Mouse (Mus musculus) myocyte (in vitro differentiated cells): ENCODE results near the gene Dnajc28. TPM values are rescaled to one million over a fixed set of nuclear protein-coding genes. Genes with fewer than 3 reads are reported as not detected.

ENCODE experiments used
- H3K27me3 ChIP-seq: one replicate; pipeline ENCODE4 v1.6.1; 2011; ENCODE audit not compliant: control insufficient read depth, insufficient read depth, insufficient read length
- H3K36me3 ChIP-seq: one replicate; pipeline ENCODE4 v1.6.1; 2011; ENCODE audit not compliant: control insufficient read depth, insufficient read depth
- H3K4me2 ChIP-seq: one replicate; pipeline ENCODE4 v1.6.1; 2011; ENCODE audit warnings: low read depth, control low read depth
- H3K4me3 ChIP-seq: one replicate; pipeline ENCODE4 v1.5.1; 2011; ENCODE audit warnings: mild to moderate bottlenecking, control low read depth, moderate library complexity
- H3K79me2 ChIP-seq: one replicate; pipeline ENCODE4 v1.6.1; 2011; ENCODE audit not compliant: control insufficient read depth, insufficient read depth
- H3ac ChIP-seq: one replicate; pipeline ENCODE4 v1.6.1; 2011; ENCODE audit not compliant: control insufficient read depth, insufficient read length
- CEBPB ChIP-seq: IDR thresholded peaks from 2 replicates; pipeline ENCODE4 v1.6.1; 2011; ENCODE audit warnings: mild to moderate bottlenecking, moderate library complexity; ENCODE audit not compliant: poor library complexity, insufficient read depth, severe bottlenecking
- E2F4 ChIP-seq: IDR thresholded peaks from one replicate; pipeline ENCODE4 v1.6.1; 2011; ENCODE audit warnings: mild to moderate bottlenecking, control low read depth, moderate library complexity; ENCODE audit not compliant: insufficient read depth
- MAX ChIP-seq: IDR thresholded peaks from one replicate; pipeline ENCODE4 v1.6.1; 2011; ENCODE audit warnings: low read depth, mild to moderate bottlenecking, control low read depth
- MYOD1 ChIP-seq, 3 experiments: IDR thresholded peaks; one replicate each; pipeline ENCODE4 v1.6.1; 2011; ENCODE audit warnings: control low read depth in 2 of 3, low read depth in 2 of 3, mild to moderate bottlenecking in 2 of 3, moderate library complexity in 1 of 3; ENCODE audit not compliant: insufficient read length in 2 of 3, control insufficient read depth in 1 of 3
- MYOG ChIP-seq, 3 experiments: IDR thresholded peaks; one replicate each; pipeline ENCODE4 v1.6.1; 2011; ENCODE audit warnings: control low read depth in 2 of 3, low read depth in 2 of 3, mild to moderate bottlenecking in 2 of 3; ENCODE audit not compliant: insufficient read length in 2 of 3, control insufficient read depth in 1 of 3, insufficient read depth in 1 of 3
- POLR2A ChIP-seq: IDR thresholded peaks from one replicate; pipeline ENCODE4 v1.6.1; 2011; ENCODE audit warnings: low read depth, mild to moderate bottlenecking, control low read depth, moderate library complexity; ENCODE audit not compliant: insufficient read length
- POLR2AphosphoS2 ChIP-seq: IDR thresholded peaks from one replicate; pipeline ENCODE4 v1.6.1; 2011; ENCODE audit warnings: low read depth, control low read depth; ENCODE audit not compliant: insufficient read length
- REST ChIP-seq: IDR thresholded peaks from one replicate; pipeline ENCODE4 v1.6.1; 2011; ENCODE audit warnings: mild to moderate bottlenecking, control low read depth, moderate library complexity; ENCODE audit not compliant: insufficient read depth, insufficient read length
- SRF ChIP-seq: IDR thresholded peaks from one replicate; pipeline ENCODE4 v1.6.1; 2011; ENCODE audit warnings: low read depth; ENCODE audit not compliant: control insufficient read depth, insufficient read length
- TCF12 ChIP-seq: IDR thresholded peaks from one replicate; pipeline ENCODE4 v1.6.1; 2011; ENCODE audit warnings: mild to moderate bottlenecking, control low read depth; ENCODE audit not compliant: poor library complexity, insufficient read depth, severe bottlenecking
- TCF3 ChIP-seq: IDR thresholded peaks from one replicate; pipeline ENCODE4 v1.6.1; 2011; ENCODE audit warnings: low read depth, control low read depth; ENCODE audit not compliant: insufficient read length
- USF1 ChIP-seq: IDR thresholded peaks from one replicate; pipeline ENCODE4 v1.6.1; 2011; ENCODE audit warnings: low read depth, mild to moderate bottlenecking, control low read depth, moderate library complexity
- polyA plus RNA-seq: library from polyadenylated mRNA; unstranded; fragments of >200 nt; fragmentation: generic; extraction: Trizol; gene quantifications from one replicate; pipeline ENCODE4 v1.2.1, GENCODE M21; 2012; ENCODE audit warnings: missing spikeins

Gene Dnajc28
- polyA plus RNA-seq, 1 experiment = 0.80 TPM

DNA sequence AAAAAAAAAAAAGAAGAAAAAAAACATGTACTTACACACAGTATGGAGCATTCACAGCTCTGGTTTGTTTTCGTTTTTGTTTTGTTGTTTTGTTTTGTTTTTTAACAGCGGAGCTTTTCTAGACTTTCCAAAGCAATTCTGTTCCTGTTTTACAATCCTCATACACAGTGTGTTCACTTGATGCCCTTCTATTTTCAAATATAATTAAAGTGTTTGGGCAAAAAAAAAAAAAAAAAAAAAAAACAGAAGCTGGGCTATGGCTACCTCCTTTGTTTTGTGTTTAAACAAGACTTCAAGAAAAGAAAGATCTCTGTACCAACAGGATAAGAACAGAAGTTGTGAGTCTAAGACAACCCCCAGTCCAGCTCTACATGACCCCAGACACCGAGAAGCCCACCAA is 30.1 kb downstream of the Dnajc28 start:
- Histone ChIP-seq H3K4me3 (no peak overlapping the region), H3K4me2 (no peak overlapping the region), H3ac (no peak overlapping the region), H3K79me2 (no peaks in the 10 kb centered on the region), H3K36me3 (no peaks in the 10 kb centered on the region), H3K27me3 (no peaks in the 10 kb centered on the region)
- no peak for TF ChIP-seq E2F4
- TF ChIP-seq REST = no peak
- no peak for TF ChIP-seq MAX
- no peak for TF ChIP-seq MYOD1 (IDR thresholded peaks at IDR 0.05; ENCODE audit: control insufficient read depth in 1 of 3, insufficient read length in 2 of 3, low read depth in 2 of 3)
- TF ChIP-seq TCF3 = no peak
- no peak for TF ChIP-seq SRF
- no peak for TF ChIP-seq USF1
- TF ChIP-seq TCF12 = no peak
- TF ChIP-seq CEBPB = no peak

DNA sequence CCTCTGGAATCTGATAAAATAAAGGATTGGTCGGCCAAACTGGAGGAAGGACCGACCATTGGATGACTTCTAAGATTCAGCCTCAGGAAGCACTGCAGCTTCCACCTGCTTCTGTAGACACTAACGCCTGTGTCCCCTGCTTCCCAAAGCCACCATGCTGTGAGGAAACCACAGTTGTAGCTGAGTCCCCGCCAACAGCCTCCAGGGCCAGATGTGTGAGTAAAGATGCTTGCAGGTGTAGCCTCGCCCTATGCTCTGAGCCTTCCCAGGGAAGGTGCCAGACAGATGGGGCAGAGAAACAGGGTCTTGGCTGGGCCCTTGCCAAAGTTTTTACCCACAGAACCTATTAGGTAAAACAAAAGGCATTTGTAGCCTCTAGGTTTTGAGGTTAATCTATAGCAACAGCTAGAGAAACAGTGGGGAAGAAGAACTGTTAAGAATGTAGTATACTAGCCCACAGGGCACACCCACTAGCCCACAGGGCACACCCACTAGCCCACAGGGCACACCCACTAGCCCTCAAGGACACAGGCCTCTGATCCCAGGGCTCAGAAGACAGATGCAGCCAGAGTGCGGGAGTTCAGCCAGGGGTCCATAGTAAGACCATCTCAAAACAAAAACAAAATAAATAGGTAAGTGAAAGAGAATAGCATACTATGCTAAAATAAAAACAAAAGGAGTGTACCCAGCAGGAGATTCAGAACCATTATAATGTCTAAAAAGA is 30.9 kb downstream of the Dnajc28 start:
- no peak overlapping the region for H3ac ChIP-seq
- H3K79me2 ChIP-seq = no peaks in the 10 kb centered on the region
- no peak overlapping the region for H3K4me3 ChIP-seq
- H3K4me2 ChIP-seq = no peak overlapping the region
- H3K27me3 ChIP-seq = no peaks in the 10 kb centered on the region
- TF ChIP-seq E2F4 (no peak), MYOG (IDR thresholded peaks at IDR 0.05; ENCODE audit: control insufficient read depth in 1 of 3, insufficient read depth in 1 of 3, insufficient read length in 2 of 3, low read depth in 2 of 3) (peak in 1 of 3 experiments; percentile 29)
- H3K36me3 ChIP-seq = no peaks in the 10 kb centered on the region

DNA sequence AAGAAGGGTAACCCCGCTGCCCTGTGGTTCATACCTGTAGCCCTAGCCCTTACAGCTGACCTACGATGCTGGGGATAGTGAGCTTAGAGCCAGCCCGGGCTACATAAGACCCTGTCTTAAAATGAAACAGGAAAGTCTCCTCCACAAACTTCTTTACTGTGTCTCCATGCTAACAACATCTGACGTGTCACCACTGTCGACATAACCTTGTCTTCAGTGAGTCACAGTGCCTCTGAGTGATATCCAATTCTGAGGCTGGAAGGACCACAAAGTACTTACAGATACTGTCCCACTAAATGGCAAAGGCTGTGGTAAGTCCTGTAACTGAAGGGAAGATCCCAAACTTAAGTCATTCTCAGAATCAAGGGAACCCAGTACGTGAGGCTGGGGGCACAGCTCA is 32.6 kb downstream of the Dnajc28 start:
- Histone ChIP-seq H3ac (no peak overlapping the region), H3K36me3 (no peaks in the 10 kb centered on the region), H3K4me2 (no peak overlapping the region), H3K79me2 (no peaks in the 10 kb centered on the region), H3K4me3 (no peak overlapping the region), H3K27me3 (no peaks in the 10 kb centered on the region)
- no peak for TF ChIP-seq MYOG (IDR thresholded peaks at IDR 0.05; ENCODE audit: control insufficient read depth in 1 of 3, insufficient read depth in 1 of 3, insufficient read length in 2 of 3, low read depth in 2 of 3)
- no peak for TF ChIP-seq POLR2AphosphoS2
- TF ChIP-seq MAX = no peak
- TF ChIP-seq REST = no peak
- no peak for TF ChIP-seq SRF
- TF ChIP-seq E2F4 = no peak
- no peak for TF ChIP-seq TCF12
- no peak for TF ChIP-seq TCF3
- TF ChIP-seq CEBPB = no peak
- no peak for TF ChIP-seq USF1
- no peak for TF ChIP-seq POLR2A
- no peak for TF ChIP-seq MYOD1 (IDR thresholded peaks at IDR 0.05; ENCODE audit: control insufficient read depth in 1 of 3, insufficient read length in 2 of 3, low read depth in 2 of 3)

DNA sequence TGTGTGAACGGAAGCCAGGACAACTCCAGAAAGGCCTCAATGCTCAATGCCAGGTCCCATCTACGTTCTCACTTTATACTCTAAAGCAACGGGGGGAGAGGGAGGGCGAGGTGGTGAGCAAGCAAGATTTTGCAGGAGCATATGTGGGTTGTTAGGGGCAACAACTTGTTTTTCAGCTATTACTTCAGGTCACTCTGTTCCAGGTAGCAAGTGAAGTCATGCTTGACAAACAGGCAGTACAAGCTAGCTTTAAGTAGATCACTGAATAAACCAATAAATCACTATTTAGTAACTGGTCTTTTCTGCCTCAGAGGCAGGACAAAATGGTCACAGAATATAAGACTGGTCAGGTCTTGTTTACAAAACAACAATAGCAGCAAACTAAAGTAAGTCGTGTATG is 33.2 kb downstream of the Dnajc28 start:
- H3K4me2 ChIP-seq = no peak overlapping the region
- no peaks in the 10 kb centered on the region for H3K36me3 ChIP-seq
- no peak overlapping the region for H3ac ChIP-seq
- no peak for TF ChIP-seq MAX
- TF ChIP-seq REST = no peak
- TF ChIP-seq SRF = no peak
- no peak for TF ChIP-seq E2F4
- TF ChIP-seq TCF3 = no peak
- no peaks in the 10 kb centered on the region for H3K79me2 ChIP-seq
- H3K27me3 ChIP-seq = no peaks in the 10 kb centered on the region
- H3K4me3 ChIP-seq = no peak overlapping the region

DNA sequence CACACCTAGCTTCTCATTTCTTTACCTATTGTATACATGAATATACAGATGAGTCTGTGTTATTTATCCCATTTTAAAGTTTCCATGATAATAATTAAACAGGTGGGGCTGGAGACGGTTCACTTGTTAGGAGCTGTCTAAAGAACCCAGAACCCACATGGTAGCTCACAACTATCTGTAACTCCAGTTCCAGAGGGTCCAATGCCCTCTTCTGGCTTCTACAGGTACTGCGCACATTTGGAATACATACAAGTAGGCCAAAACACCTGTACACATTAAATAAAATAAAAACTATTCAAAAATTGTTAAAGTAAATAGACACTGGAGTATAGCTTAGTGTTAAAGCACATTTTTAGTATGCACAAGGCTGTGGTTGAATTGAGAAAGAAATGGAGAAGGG is 36.5 kb downstream of the Dnajc28 start:
- TF ChIP-seq MYOD1 (IDR thresholded peaks at IDR 0.05; ENCODE audit: control insufficient read depth in 1 of 3, insufficient read length in 2 of 3, low read depth in 2 of 3) (no peak), MYOG (IDR thresholded peaks at IDR 0.05; ENCODE audit: control insufficient read depth in 1 of 3, insufficient read depth in 1 of 3, insufficient read length in 2 of 3, low read depth in 2 of 3) (no peak), REST (no peak), POLR2A (no peak), MAX (no peak), E2F4 (no peak)
- no peak overlapping the region for H3ac ChIP-seq
- H3K4me2 ChIP-seq = no peak overlapping the region
- H3K27me3 ChIP-seq = no peaks in the 10 kb centered on the region
- H3K4me3 ChIP-seq = no peak overlapping the region
- H3K79me2 ChIP-seq = no peaks in the 10 kb centered on the region
- H3K36me3 ChIP-seq = no peaks in the 10 kb centered on the region
